Mouse (Mus musculus): ENCODE data around the gene Lrrc25. TPM values are rescaled to one million over a fixed set of nuclear protein-coding genes. Genes with fewer than 3 reads are reported as not detected.

Lrrc25 gene
- total and polyA plus RNA-seq, 2 experiments from 2014 or later: 0.74 to 2.2 TPM

DNA sequence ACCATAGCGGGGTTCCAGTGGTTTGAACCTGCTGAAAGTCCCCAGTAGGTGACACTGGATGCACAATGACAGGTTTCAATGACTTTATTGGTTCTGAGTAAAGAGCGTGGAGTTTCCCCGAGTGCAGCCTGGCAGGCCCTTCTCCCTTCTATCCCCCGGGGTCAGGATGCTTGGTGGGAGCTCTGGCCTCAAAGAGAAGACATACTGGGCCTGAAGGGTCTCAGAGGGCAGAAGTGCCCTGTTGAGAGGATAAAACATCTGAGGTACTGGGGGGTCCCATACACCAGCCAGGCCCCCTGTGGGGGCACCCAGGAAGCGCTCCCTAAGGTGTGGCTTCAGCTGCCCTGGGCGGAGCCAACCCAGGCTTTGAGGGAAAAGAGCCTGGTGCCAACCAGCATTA lies 30.4 kb downstream of the Lrrc25 start:
- WGBS: 66% methylated on average over 6 of the region's 6 CpGs
- Histone ChIP-seq H3K4me1 (ENCODE audit: insufficient read depth, low read length) (no peaks in the 10 kb centered on the region), H3K27ac (ENCODE audit: low read depth, low read length) (no peak overlapping the region), H3K9ac (replicated peaks; ENCODE audit: low read length, poor library complexity, severe bottlenecking) (no peak overlapping the region), H3K36me3 (ENCODE audit: insufficient read depth, low read length) (peaks cover 15% of the 10 kb centered on the region), H3K4me2 (ENCODE audit: low read depth, low read length, poor library complexity, severe bottlenecking) (no peak overlapping the region), H3K4me3 (ENCODE audit: low read depth, low read length) (no peak overlapping the region), H3K9me3 (ENCODE audit: low read length) (no peaks in the 10 kb centered on the region), H3K27me3 (ENCODE audit: insufficient read depth, low read length) (no peaks in the 10 kb centered on the region)
- no peak for TF ChIP-seq CTCF (IDR thresholded peaks at IDR 0.05)
- ATAC-seq (ENCODE audit: low FRiP score): no peak
- DNase-seq (ENCODE audit: low spot score): no peak

DNA sequence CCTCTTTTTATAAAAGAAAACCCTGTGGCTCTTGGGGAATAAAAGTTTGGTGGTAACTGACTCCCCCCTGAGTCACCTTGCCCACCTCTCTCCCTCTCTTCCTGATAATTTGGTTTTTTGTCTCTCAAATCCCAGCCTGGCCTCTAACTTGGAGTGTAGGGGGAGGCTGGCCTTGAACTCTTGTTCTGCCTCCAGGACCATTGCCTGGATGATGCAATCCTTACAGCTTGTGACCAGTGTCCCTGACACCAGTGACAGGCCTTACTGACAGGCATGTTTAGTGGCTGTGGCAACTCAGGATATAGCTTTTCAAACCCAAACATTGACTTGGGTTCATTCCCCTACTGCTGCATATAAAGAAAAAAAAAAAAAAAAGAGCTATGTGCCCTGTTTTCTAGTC lies 30.8 kb downstream of the Lrrc25 start:
- ATAC-seq (ENCODE audit: low FRiP score) (no peak), DNase-seq (ENCODE audit: low spot score) (no peak)
- Histone ChIP-seq H3K4me3 (ENCODE audit: low read depth, low read length) (no peak overlapping the region), H3K9me3 (ENCODE audit: low read length) (no peaks in the 10 kb centered on the region), H3K27ac (ENCODE audit: low read depth, low read length) (no peak overlapping the region), H3K36me3 (ENCODE audit: insufficient read depth, low read length) (peaks cover 16% of the 10 kb centered on the region), H3K27me3 (ENCODE audit: insufficient read depth, low read length) (no peaks in the 10 kb centered on the region), H3K4me2 (ENCODE audit: low read depth, low read length, poor library complexity, severe bottlenecking) (no peak overlapping the region), H3K4me1 (ENCODE audit: insufficient read depth, low read length) (no peaks in the 10 kb centered on the region), H3K9ac (replicated peaks; ENCODE audit: low read length, poor library complexity, severe bottlenecking) (no peak overlapping the region)
- TF ChIP-seq CTCF (IDR thresholded peaks at IDR 0.05): no peak

DNA sequence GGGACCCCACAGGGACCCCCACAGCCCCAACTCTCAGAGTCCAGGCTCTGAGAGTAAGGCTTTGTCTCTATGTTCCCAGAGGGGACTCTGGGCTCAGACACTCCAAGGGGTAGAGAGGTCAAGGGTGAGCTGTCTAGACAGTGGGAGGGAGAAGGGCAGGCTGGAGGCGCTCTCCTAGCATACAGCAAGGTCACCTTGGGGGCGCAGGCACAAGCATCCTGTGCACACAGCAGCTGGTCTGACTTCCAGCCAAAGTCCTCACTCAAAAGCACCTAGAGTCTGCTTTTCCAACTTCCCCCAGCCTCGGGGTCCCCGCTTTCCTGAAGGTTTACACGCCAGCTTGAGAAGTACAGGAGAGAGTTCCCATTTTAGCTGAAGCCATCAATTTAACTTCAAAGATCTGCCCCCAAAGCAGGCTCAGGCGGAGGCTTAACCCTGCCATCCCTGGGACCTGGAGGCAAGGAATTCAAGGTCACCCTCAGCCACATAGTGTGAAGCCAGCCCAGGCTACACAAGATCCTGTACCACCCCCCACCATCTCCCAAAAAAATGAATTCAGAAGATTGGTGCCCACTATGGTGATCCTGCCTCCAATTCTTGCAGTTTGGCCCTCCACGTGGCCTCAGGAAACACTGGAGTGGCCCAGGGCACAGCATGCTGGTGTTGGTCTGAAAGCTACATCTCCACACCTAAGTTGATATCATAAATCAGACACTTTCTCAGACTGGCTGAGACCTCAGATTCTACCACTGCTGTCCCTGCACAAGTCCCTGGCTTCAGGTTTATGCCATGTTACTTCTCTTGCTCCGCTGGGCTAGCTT lies 31.6 kb downstream of the Lrrc25 start:
- H3K9ac ChIP-seq (replicated peaks; ENCODE audit: low read length, poor library complexity, severe bottlenecking): no peak overlapping the region
- ATAC-seq (ENCODE audit: low FRiP score) (no peak), DNase-seq (ENCODE audit: low spot score) (no peak)
- WGBS: 64% methylated on average over 8 of the region's 8 CpGs
- H3K36me3 ChIP-seq (ENCODE audit: insufficient read depth, low read length): peaks cover 22% of the 10 kb centered on the region
- no peak overlapping the region for H3K4me2 ChIP-seq (ENCODE audit: low read depth, low read length, poor library complexity, severe bottlenecking)
- H3K27me3 ChIP-seq (ENCODE audit: insufficient read depth, low read length): no peaks in the 10 kb centered on the region
- H3K9me3 ChIP-seq (ENCODE audit: low read length): no peaks in the 10 kb centered on the region
- no peaks in the 10 kb centered on the region for H3K4me1 ChIP-seq (ENCODE audit: insufficient read depth, low read length)
- no peak overlapping the region for H3K27ac ChIP-seq (ENCODE audit: low read depth, low read length)
- no peak overlapping the region for H3K4me3 ChIP-seq (ENCODE audit: low read depth, low read length)
- TF ChIP-seq CTCF (IDR thresholded peaks at IDR 0.05): no peak

DNA sequence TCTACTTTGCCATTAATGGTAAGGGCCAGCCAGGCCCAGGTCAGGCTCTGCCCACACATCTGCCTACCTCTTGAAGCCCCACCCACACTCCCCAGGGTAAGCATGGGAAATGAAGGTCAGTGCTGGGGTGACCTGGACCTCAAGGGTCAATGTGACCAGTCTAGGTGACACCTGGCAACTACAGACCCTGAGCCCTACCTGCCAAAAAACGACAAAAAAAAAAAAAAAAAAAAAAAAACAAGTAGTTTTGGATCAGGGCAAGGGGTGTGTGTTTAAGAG lies 32.1 kb downstream of the Lrrc25 start:
- Histone ChIP-seq H3K36me3 (ENCODE audit: insufficient read depth, low read length) (peaks cover 22% of the 10 kb centered on the region), H3K4me3 (ENCODE audit: low read depth, low read length) (no peak overlapping the region), H3K27me3 (ENCODE audit: insufficient read depth, low read length) (no peaks in the 10 kb centered on the region), H3K9ac (replicated peaks; ENCODE audit: low read length, poor library complexity, severe bottlenecking) (no peak overlapping the region), H3K4me1 (ENCODE audit: insufficient read depth, low read length) (no peaks in the 10 kb centered on the region), H3K27ac (ENCODE audit: low read depth, low read length) (no peak overlapping the region), H3K4me2 (ENCODE audit: low read depth, low read length, poor library complexity, severe bottlenecking) (no peak overlapping the region), H3K9me3 (ENCODE audit: low read length) (no peaks in the 10 kb centered on the region)
- DNase-seq (ENCODE audit: low spot score): no peak
- no peak; the same call in 1 of the 2 replicates for ATAC-seq (ENCODE audit: low FRiP score)
- WGBS: 64% methylated on average over 1 of the region's 1 CpGs
- TF ChIP-seq CTCF (IDR thresholded peaks at IDR 0.05): no peak

DNA sequence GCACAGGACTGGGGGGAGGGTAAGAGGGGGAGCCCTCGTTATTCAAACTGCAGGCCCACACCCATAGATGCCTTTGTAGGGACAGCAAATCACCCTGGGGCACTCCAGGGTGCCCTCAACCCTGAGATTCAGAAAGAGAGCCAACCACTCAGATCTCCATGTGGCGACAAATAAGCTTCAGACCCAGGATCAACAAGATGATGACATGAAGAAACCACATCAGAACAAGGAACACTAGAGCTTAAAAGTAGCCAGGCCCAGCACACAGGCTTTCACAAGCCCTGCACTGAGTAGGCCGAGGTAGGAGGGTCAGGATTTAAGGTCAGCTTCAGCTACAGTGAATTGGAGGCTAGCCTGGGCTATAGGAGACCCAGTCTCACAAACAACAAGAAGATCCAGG lies 33.0 kb downstream of the Lrrc25 start:
- TF ChIP-seq CTCF (IDR thresholded peaks at IDR 0.05): no peak
- H3K27ac ChIP-seq (ENCODE audit: low read depth, low read length): peak overlapping the region; percentile 26; the same call in 1 of the 2 replicates
- no peaks in the 10 kb centered on the region for H3K9me3 ChIP-seq (ENCODE audit: low read length)
- H3K36me3 ChIP-seq (ENCODE audit: insufficient read depth, low read length): peaks cover 22% of the 10 kb centered on the region
- no peak overlapping the region for H3K9ac ChIP-seq (replicated peaks; ENCODE audit: low read length, poor library complexity, severe bottlenecking)
- WGBS: 49% methylated on average over 3 of the region's 3 CpGs
- no peak overlapping the region for H3K4me2 ChIP-seq (ENCODE audit: low read depth, low read length, poor library complexity, severe bottlenecking)
- no peak overlapping the region for H3K4me3 ChIP-seq (ENCODE audit: low read depth, low read length)
- no peak for DNase-seq (ENCODE audit: low spot score)
- H3K4me1 ChIP-seq (ENCODE audit: insufficient read depth, low read length): no peaks in the 10 kb centered on the region
- no peaks in the 10 kb centered on the region for H3K27me3 ChIP-seq (ENCODE audit: insufficient read depth, low read length)
- ATAC-seq (ENCODE audit: low FRiP score): no peak

DNA sequence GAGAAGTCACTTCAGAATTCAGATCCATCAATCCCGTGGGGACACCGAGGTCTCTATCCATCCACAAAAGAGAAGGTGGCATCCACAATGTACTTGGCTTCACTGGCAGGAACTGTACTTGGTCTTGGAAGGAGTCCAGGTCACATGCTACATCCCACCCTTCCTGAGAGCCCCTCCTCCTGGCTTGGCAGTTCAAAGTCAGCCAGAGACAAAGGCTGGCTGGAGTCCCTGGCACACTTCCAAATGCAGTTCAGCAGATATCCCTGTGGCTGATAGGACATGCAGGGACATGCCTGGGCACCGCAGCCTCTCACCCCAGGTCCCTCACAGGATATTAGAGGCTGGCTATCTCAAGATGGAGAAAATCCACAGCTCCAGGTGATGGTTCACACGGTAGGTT lies 33.4 kb downstream of the Lrrc25 start:
- H3K27me3 ChIP-seq (ENCODE audit: insufficient read depth, low read length): no peaks in the 10 kb centered on the region
- peak overlapping the region; percentile 26; the same call in 1 of the 2 replicates for H3K27ac ChIP-seq (ENCODE audit: low read depth, low read length)
- H3K36me3 ChIP-seq (ENCODE audit: insufficient read depth, low read length): peaks cover 22% of the 10 kb centered on the region
- no peak overlapping the region for H3K9ac ChIP-seq (replicated peaks; ENCODE audit: low read length, poor library complexity, severe bottlenecking)
- H3K9me3 ChIP-seq (ENCODE audit: low read length): no peaks in the 10 kb centered on the region
- DNase-seq (ENCODE audit: low spot score) (peak; percentile 95), ATAC-seq (ENCODE audit: low FRiP score) (peak; percentile 38; the same call in 1 of the 2 replicates)
- H3K4me3 ChIP-seq (ENCODE audit: low read depth, low read length): no peak overlapping the region
- WGBS: 30% methylated on average over 4 of the region's 4 CpGs
- no peaks in the 10 kb centered on the region for H3K4me1 ChIP-seq (ENCODE audit: insufficient read depth, low read length)
- no peak for TF ChIP-seq CTCF (IDR thresholded peaks at IDR 0.05)
- no peak overlapping the region for H3K4me2 ChIP-seq (ENCODE audit: low read depth, low read length, poor library complexity, severe bottlenecking)
